9 mouse cellular contexts compared by ENCODE assay signal in genomic region chr7:140821305-140821652, GRCm38 (mm10). TPM values are rescaled to one million over a fixed set of nuclear protein-coding genes. Genes with fewer than 3 reads are reported as not detected.
DNase-seq lines count a peak whose midpoint lies in the region; ATAC-seq and TF ChIP-seq lines count a peak whose summit lies in the region.
"Had no signal": no experiment of that assay in that cellular context is flagged by ENCODE, and none has a peak within 500 bp of the region (broad histone marks: within the 10 kb centered on the region; RNA-seq: fewer than 3 reads in every experiment).

No protein-coding gene starts in this region.

- H3K9me3 ChIP-seq in hindbrain, embryonic 16.5 days (ENCODE audit: control insufficient read depth, low read length): no peaks in the 10 kb centered on the region
- H3K9me3 ChIP-seq in midbrain, embryonic 16.5 days (replicated peaks; ENCODE audit: control insufficient read depth, low read length, poor library complexity, severe bottlenecking): no peaks in the 10 kb centered on the region

- peak overlapping the region; percentile 57 for H3K4me2 ChIP-seq in hindbrain, embryonic 16.5 days (ENCODE audit: low read length)
- H3K4me2 ChIP-seq in midbrain, embryonic 16.5 days (ENCODE audit: low read length): peak overlapping the region; percentile 69

- 52% methylated on average over 5 of the region's 5 CpGs for WGBS in kidney, adult 2 months
- WGBS in hindbrain, embryonic 16.5 days: 40% methylated on average over 5 of the region's 5 CpGs
- whole genome bisulfite sequencing in midbrain, embryonic 16.5 days: 39% methylated on average over 5 of the region's 5 CpGs

- H3K4me3 ChIP-seq in kidney, adult 2 months (ENCODE audit: insufficient read depth, low read depth, low read length): peak overlapping the region; percentile 67; the same call in 1 of the 2 replicates
- H3K4me3 ChIP-seq in hindbrain, embryonic 16.5 days (ENCODE audit: low read length): peak overlapping the region; percentile 67
- H3K4me3 ChIP-seq in midbrain, embryonic 16.5 days (ENCODE audit: low read depth, low read length): peak overlapping the region; percentile 74

- no peaks in the 10 kb centered on the region for H3K36me3 ChIP-seq in kidney, adult 2 months (ENCODE audit: control insufficient read depth, insufficient read depth, low read length)
- no peaks in the 10 kb centered on the region for H3K36me3 ChIP-seq in hindbrain, embryonic 16.5 days (ENCODE audit: control insufficient read depth, insufficient read depth, low read length)
- peaks cover 2% of the 10 kb centered on the region; the same call in 1 of the 2 replicates for H3K36me3 ChIP-seq in midbrain, embryonic 16.5 days (ENCODE audit: control insufficient read depth, insufficient read depth, low read length)

- no peak for TF ChIP-seq CTCF in kidney, adult 2 months (conservative IDR thresholded peaks at IDR 0.05; ENCODE audit: insufficient read depth, insufficient read length, low read depth, low read length)

- peaks cover 3% of the 10 kb centered on the region; the same call in 1 of the 2 replicates for H3K4me1 ChIP-seq in kidney, adult 2 months (ENCODE audit: control insufficient read depth, insufficient read depth, low read length)
- H3K4me1 ChIP-seq in hindbrain, embryonic 16.5 days (ENCODE audit: control insufficient read depth, insufficient read depth, low read depth, low read length): peaks cover 9% of the 10 kb centered on the region
- H3K4me1 ChIP-seq in midbrain, embryonic 16.5 days (ENCODE audit: control insufficient read depth, insufficient read depth, low read length): peaks cover 18% of the 10 kb centered on the region

- H3K9ac ChIP-seq in hindbrain, embryonic 16.5 days (ENCODE audit: low read depth, low read length): peak overlapping the region; percentile 74
- H3K9ac ChIP-seq in midbrain, embryonic 16.5 days (ENCODE audit: low read depth, low read length): peak overlapping the region; percentile 89

- TF ChIP-seq POLR2A in kidney, adult 2 months (IDR thresholded peaks at IDR 0.05; ENCODE audit: low read depth, low read length): no peak

- DNase-seq in kidney, adult 2 months: no peak
- no peak for DNase-seq in kidney, postnatal 25 days
- DNase-seq in cerebellum, postnatal 10 days: peak; percentile 14 to 39
- no peak for DNase-seq in thymus, adult 18-20 months
- no peak for DNase-seq in spleen, adult 12 weeks (ENCODE audit: low spot score)
- DNase-seq in kidney, postnatal 36 days: no peak
- DNase-seq: thymus, postnatal 14 days had no signal

- ATAC-seq in hindbrain, embryonic 16.5 days: peak; percentile 52
- ATAC-seq in midbrain, embryonic 16.5 days: peak; percentile 57

- no peaks in the 10 kb centered on the region for H3K27me3 ChIP-seq in kidney, adult 2 months (replicated peaks; ENCODE audit: control insufficient read depth, insufficient read depth, low read length)
- H3K27me3 ChIP-seq in hindbrain, embryonic 16.5 days (replicated peaks; ENCODE audit: control insufficient read depth, insufficient read depth, low read length): no peaks in the 10 kb centered on the region
- no peaks in the 10 kb centered on the region for H3K27me3 ChIP-seq in midbrain, embryonic 16.5 days (ENCODE audit: control insufficient read depth, insufficient read depth, low read depth, low read length)

- no peak overlapping the region for H3K27ac ChIP-seq in kidney, adult 2 months (ENCODE audit: insufficient read depth, low read depth, low read length)
- H3K27ac ChIP-seq in hindbrain, embryonic 16.5 days (ENCODE audit: low read depth, low read length): peak overlapping the region; percentile 89
- H3K27ac ChIP-seq in midbrain, embryonic 16.5 days (ENCODE audit: low read length): peak overlapping the region; percentile 98

RNA-seq across cellular contexts. Expression of gene Zfp941, which starts 0.7 kb away (rescaled TPM):
- polyA plus RNA-seq in kidney, adult 2 months (2012; rRNA removed): 0.33 and 1.0 TPM in 2 replicates
- 28.8 and 32.3 TPM in 2 replicates for polyA plus RNA-seq in hindbrain, embryonic 16.5 days (2015; fragmentation: Nextera tagmentation; extraction: Ambion mirVana)
- 37.0 and 38.4 TPM in 2 replicates for polyA plus RNA-seq in midbrain, embryonic 16.5 days (2015; fragmentation: Nextera tagmentation; extraction: Ambion mirVana)

RNA-seq across cellular contexts. Expression of gene Urah, which starts 13.5 kb away (rescaled TPM):
- polyA plus RNA-seq in kidney, adult 2 months (2012; rRNA removed): 7.4 and 9.3 TPM in 2 replicates
- polyA plus RNA-seq in hindbrain, embryonic 16.5 days (2015; fragmentation: Nextera tagmentation; extraction: Ambion mirVana): not detected in 2 replicates
- polyA plus RNA-seq in midbrain, embryonic 16.5 days (2015; fragmentation: Nextera tagmentation; extraction: Ambion mirVana): not detected in 2 replicates

RNA-seq across cellular contexts. Expression of gene Scgb1c1, which starts 24.1 kb away (rescaled TPM):
- polyA plus RNA-seq in kidney, adult 2 months (2012; rRNA removed): 20.6 and 20.8 TPM in 2 replicates
- not detected in 2 replicates for polyA plus RNA-seq in hindbrain, embryonic 16.5 days (2015; fragmentation: Nextera tagmentation; extraction: Ambion mirVana)
- polyA plus RNA-seq in midbrain, embryonic 16.5 days (2015; fragmentation: Nextera tagmentation; extraction: Ambion mirVana): not detected in 2 replicates

RNA-seq across cellular contexts. Expression of gene Odf3, which starts 26.3 kb away (rescaled TPM):
- 0.06 and 0.27 TPM in 2 replicates for polyA plus RNA-seq in kidney, adult 2 months (2012; rRNA removed)
- polyA plus RNA-seq in hindbrain, embryonic 16.5 days (2015; fragmentation: Nextera tagmentation; extraction: Ambion mirVana): 0.21 and 0.29 TPM in 2 replicates
- polyA plus RNA-seq in midbrain, embryonic 16.5 days (2015; fragmentation: Nextera tagmentation; extraction: Ambion mirVana): not detected in 2 replicates

RNA-seq across cellular contexts. Expression of gene Syce1, which starts 33.6 kb away (rescaled TPM):
- polyA plus RNA-seq in kidney, adult 2 months (2012; rRNA removed): 0.05 and 0.10 TPM in 2 replicates
- polyA plus RNA-seq in hindbrain, embryonic 16.5 days (2015; fragmentation: Nextera tagmentation; extraction: Ambion mirVana): 0.60 and 0.89 TPM in 2 replicates
- polyA plus RNA-seq in midbrain, embryonic 16.5 days (2015; fragmentation: Nextera tagmentation; extraction: Ambion mirVana): 0.34 and 0.36 TPM in 2 replicates

Comparison
In these comparisons a context has a peak if more than half of its experiments do, and no peak if none do; other contexts are left out.
1. DNase-seq: peak in cerebellum, postnatal 10 days (2 of 2); none in kidney, adult 2 months (single experiment), kidney, postnatal 25 days (0 of 2), thymus, adult 18-20 months (0 of 2), spleen, adult 12 weeks (single experiment) and kidney, postnatal 36 days (0 of 2).
2. RNA of gene Zfp941, which starts 0.7 kb away (polyA plus RNA-seq): 37.0 to 38.4 TPM in midbrain, embryonic 16.5 days and 28.8 to 32.3 TPM in hindbrain, embryonic 16.5 days; 0.33 to 1.0 TPM in kidney, adult 2 months; every median in the first group is over 10 times any median in the second.
3. RNA of gene Scgb1c1, which starts 24.1 kb away (polyA plus RNA-seq): 20.6 to 20.8 TPM in kidney, adult 2 months; not detected in midbrain, embryonic 16.5 days and not detected in hindbrain, embryonic 16.5 days; every median in the first group is over 10 times any median in the second.
4. Peak in every context shown above with its lines, with median percentiles within 50 percentile points of each other: H3K4me3 ChIP-seq.